Mouse (Mus musculus) liver, embryonic 14.5 days (tissue): ENCODE measurements at regions not wholly inside any gene's neighbourhood (a gene's known extent, or its start where the extent isn't known, plus 50 kb on each side); places are given as distances from the start of the nearest gene placed in this dataset.

ENCODE experiments used
- CTCF ChIP-seq: IDR thresholded peaks from 2 replicates; pipeline ENCODE4 v1.5.1; 2016; ENCODE audit warnings: antibody characterized with exemption, low read depth, control low read depth
- EP300 ChIP-seq: IDR thresholded peaks from 2 replicates; pipeline ENCODE4 v1.6.1; 2016; ENCODE audit warnings: antibody characterized with exemption, low read depth

- TF ChIP-seq EP300 (no peak), CTCF (no peak)
Measured at GRCm38 (mm10) chr4:127849306-127849705, 121.4 kb downstream of the CK137956 start.
